Mouse (Mus musculus): ENCODE measurements at regions not wholly inside any gene's neighbourhood (a gene's known extent, or its start where the extent isn't known, plus 50 kb on each side); places are given as distances from the start of the nearest gene placed in this dataset.

GRCm38 (mm10) chr12:70588234-70588633 is 135.3 kb downstream of the Tmx1 start:
- ATAC-seq = peak; percentile 63
- POLR2A ChIA-PET = interaction anchor here (0.7 kb wide), 1 partner anchor 186 kb away, joined by 3 read pairs; no protein-coding TSS in a partner anchor
- CTCF ChIA-PET = interaction anchor here (0.8 to 2.5 kb wide), 4 partner anchors 17 to 322 kb away, joined by 3 to 11 read pairs (median 5); no protein-coding TSS in a partner anchor
- no peaks in the 10 kb centered on the region for H3K27me3 ChIP-seq
- peak; percentile 47 for DNase-seq (ENCODE audit: low read depth, low spot score)
- in situ Hi-C loops (cut with MboI; ENCODE audit: low pct_unique_long_range_greater_than_20kb) = no loop called here
- TF ChIP-seq CTCF (IDR thresholded peaks at IDR 0.05) = no peak

GRCm38 (mm10) chr12:70589315-70589742 is 136.4 kb downstream of the Tmx1 start:
- DNase-seq (ENCODE audit: low read depth, low spot score) = no peak
- POLR2A ChIA-PET = interaction anchor here (0.8 kb wide), 1 partner anchor 27 kb away, joined by 3 read pairs; no protein-coding TSS in a partner anchor
- TF ChIP-seq CTCF (IDR thresholded peaks at IDR 0.05) = peak; percentile 24
- in situ Hi-C loops (cut with MboI; ENCODE audit: low pct_unique_long_range_greater_than_20kb) = no loop called here
- CTCF ChIA-PET = interaction anchor here (1.1 to 2.5 kb wide), 3 partner anchors 82 to 321 kb away, joined by 3 to 11 read pairs (median 6); no protein-coding TSS in a partner anchor
- no peak for ATAC-seq
- H3K27me3 ChIP-seq = no peaks in the 10 kb centered on the region

- ChIA-PET CTCF (interaction anchor here (2.4 to 2.5 kb wide), 2 partner anchors 95 to 320 kb away, joined by 6 to 11 read pairs; no protein-coding TSS in a partner anchor), POLR2A (no interaction called here)
- ATAC-seq (peak; percentile 30), DNase-seq (ENCODE audit: low read depth, low spot score) (peak; percentile 62)
- no peaks in the 10 kb centered on the region for H3K27me3 ChIP-seq
- in situ Hi-C loops (cut with MboI; ENCODE audit: low pct_unique_long_range_greater_than_20kb) = no loop called here
- TF ChIP-seq CTCF (IDR thresholded peaks at IDR 0.05) = no peak
These were observed 137.7 kb downstream of the Tmx1 start for GRCm38 (mm10) chr12:70590456-70591050.

- ChIA-PET CTCF (interaction anchor here (1.4 kb wide), 1 partner anchor 47 kb away, joined by 3 read pairs; no protein-coding TSS in a partner anchor), POLR2A (no interaction called here)
- no peak for DNase-seq (ENCODE audit: low read depth, low spot score)
- no peak for ATAC-seq
- in situ Hi-C loops (cut with MboI; ENCODE audit: low pct_unique_long_range_greater_than_20kb) = no loop called here
- no peak for TF ChIP-seq CTCF (IDR thresholded peaks at IDR 0.05)
- H3K27me3 ChIP-seq = no peaks in the 10 kb centered on the region
These were observed 139.9 kb downstream of the Tmx1 start for GRCm38 (mm10) chr12:70592821-70593220.

- ChIA-PET POLR2A (interaction anchor here (0.6 kb wide), 1 partner anchor 22 kb away, joined by 3 read pairs; no protein-coding TSS in a partner anchor), CTCF (interaction anchor here (1.5 kb wide), 1 partner anchor 311 kb away, joined by 3 read pairs; no protein-coding TSS in a partner anchor)
- in situ Hi-C loops (cut with MboI; ENCODE audit: low pct_unique_long_range_greater_than_20kb) = no loop called here
- no peak for ATAC-seq
- no peak for TF ChIP-seq CTCF (IDR thresholded peaks at IDR 0.05)
- DNase-seq (ENCODE audit: low read depth, low spot score) = no peak
- H3K27me3 ChIP-seq = no peaks in the 10 kb centered on the region
These were observed 145.4 kb downstream of the Tmx1 start for GRCm38 (mm10) chr12:70598211-70598701.

GRCm38 (mm10) chr12:70599731-70600130 is 146.8 kb downstream of the Tmx1 start:
- no peak for DNase-seq (ENCODE audit: low read depth, low spot score)
- in situ Hi-C loops (cut with MboI; ENCODE audit: low pct_unique_long_range_greater_than_20kb) = no loop called here
- POLR2A ChIA-PET = no interaction called here
- CTCF ChIA-PET = no interaction called here
- TF ChIP-seq CTCF (IDR thresholded peaks at IDR 0.05) = peak; percentile 42
- ATAC-seq = no peak
- H3K27me3 ChIP-seq = no peaks in the 10 kb centered on the region

GRCm38 (mm10) chr12:70603869-70604268 is 151.0 kb downstream of the Tmx1 start:
- POLR2A ChIA-PET = no interaction called here
- in situ Hi-C loops (cut with MboI; ENCODE audit: low pct_unique_long_range_greater_than_20kb) = no loop called here
- no peaks in the 10 kb centered on the region for H3K27me3 ChIP-seq
- CTCF ChIA-PET = no interaction called here
- no peak for TF ChIP-seq CTCF (IDR thresholded peaks at IDR 0.05)
- ATAC-seq = no peak
- DNase-seq (ENCODE audit: low read depth, low spot score) = no peak

- TF ChIP-seq CTCF (IDR thresholded peaks at IDR 0.05) = no peak
- DNase-seq (ENCODE audit: low read depth, low spot score) (no peak), ATAC-seq (no peak)
- no peaks in the 10 kb centered on the region for H3K27me3 ChIP-seq
- ChIA-PET POLR2A (no interaction called here), CTCF (no interaction called here)
- in situ Hi-C loops (cut with MboI; ENCODE audit: low pct_unique_long_range_greater_than_20kb) = no loop called here
These were observed 155.8 kb downstream of the Tmx1 start for GRCm38 (mm10) chr12:70608672-70609071.

GRCm38 (mm10) chr12:70609116-70609871 is 156.4 kb downstream of the Tmx1 start:
- in situ Hi-C loops (cut with MboI; ENCODE audit: low pct_unique_long_range_greater_than_20kb) = no loop called here
- ATAC-seq (no peak), DNase-seq (ENCODE audit: low read depth, low spot score) (no peak)
- H3K27me3 ChIP-seq = no peaks in the 10 kb centered on the region
- POLR2A ChIA-PET = no interaction called here
- CTCF ChIA-PET = no interaction called here
- no peak for TF ChIP-seq CTCF (IDR thresholded peaks at IDR 0.05)

GRCm38 (mm10) chr12:70611891-70612290 is 159.0 kb downstream of the Tmx1 start:
- no peak for DNase-seq (ENCODE audit: low read depth, low spot score)
- no peak for ATAC-seq
- no peaks in the 10 kb centered on the region for H3K27me3 ChIP-seq
- in situ Hi-C loops (cut with MboI; ENCODE audit: low pct_unique_long_range_greater_than_20kb) = no loop called here
- ChIA-PET POLR2A (no interaction called here), CTCF (no interaction called here)
- TF ChIP-seq CTCF (IDR thresholded peaks at IDR 0.05) = no peak

- ATAC-seq (no peak), DNase-seq (ENCODE audit: low read depth, low spot score) (no peak)
- in situ Hi-C loops (cut with MboI; ENCODE audit: low pct_unique_long_range_greater_than_20kb) = no loop called here
- no peaks in the 10 kb centered on the region for H3K27me3 ChIP-seq
- no peak for TF ChIP-seq CTCF (IDR thresholded peaks at IDR 0.05)
- ChIA-PET CTCF (no interaction called here), POLR2A (no interaction called here)
These were observed 160.3 kb downstream of the Tmx1 start for GRCm38 (mm10) chr12:70613244-70613643.
